Mouse (Mus musculus) E14TG2a.4 (cell line): Measurements from ENCODE around the gene Abcd4.

Experiments used
- H3K27me3 ChIP-seq: 2 replicates; pipeline ENCODE4 v1.6.1; 2014; ENCODE audit warnings: low read length, control low read depth; ENCODE audit not compliant: insufficient read depth
- H3K36me3 ChIP-seq: 2 replicates; pipeline ENCODE4 v1.6.1; 2014; ENCODE audit warnings: low read length, control low read depth; ENCODE audit not compliant: insufficient read depth
- H3K4me1 ChIP-seq: replicated peaks from 2 replicates; pipeline ENCODE4 v1.6.1; 2014; ENCODE audit warnings: low read depth, low read length, control low read depth
- H3K4me3 ChIP-seq: replicated peaks from 2 replicates; pipeline ENCODE4 v1.5.1; 2014; ENCODE audit warnings: mild to moderate bottlenecking, low read length
- H3K9me3 ChIP-seq: 2 replicates; pipeline ENCODE4 v1.6.1; 2014; ENCODE audit warnings: low read length, control low read depth
- CTCF ChIP-seq: conservative IDR thresholded peaks from 2 replicates; pipeline ENCODE4 v1.5.1; 2014; ENCODE audit warnings: low read length
- NANOG ChIP-seq: IDR thresholded peaks from 2 replicates; pipeline ENCODE4 v1.6.1; 2014; ENCODE audit warnings: borderline replicate concordance, low read length, mixed read lengths
- POU5F1 ChIP-seq: IDR thresholded peaks from 2 replicates; pipeline ENCODE4 v1.6.1; 2014; ENCODE audit warnings: low read length, borderline replicate concordance

The Abcd4 gene

DNA sequence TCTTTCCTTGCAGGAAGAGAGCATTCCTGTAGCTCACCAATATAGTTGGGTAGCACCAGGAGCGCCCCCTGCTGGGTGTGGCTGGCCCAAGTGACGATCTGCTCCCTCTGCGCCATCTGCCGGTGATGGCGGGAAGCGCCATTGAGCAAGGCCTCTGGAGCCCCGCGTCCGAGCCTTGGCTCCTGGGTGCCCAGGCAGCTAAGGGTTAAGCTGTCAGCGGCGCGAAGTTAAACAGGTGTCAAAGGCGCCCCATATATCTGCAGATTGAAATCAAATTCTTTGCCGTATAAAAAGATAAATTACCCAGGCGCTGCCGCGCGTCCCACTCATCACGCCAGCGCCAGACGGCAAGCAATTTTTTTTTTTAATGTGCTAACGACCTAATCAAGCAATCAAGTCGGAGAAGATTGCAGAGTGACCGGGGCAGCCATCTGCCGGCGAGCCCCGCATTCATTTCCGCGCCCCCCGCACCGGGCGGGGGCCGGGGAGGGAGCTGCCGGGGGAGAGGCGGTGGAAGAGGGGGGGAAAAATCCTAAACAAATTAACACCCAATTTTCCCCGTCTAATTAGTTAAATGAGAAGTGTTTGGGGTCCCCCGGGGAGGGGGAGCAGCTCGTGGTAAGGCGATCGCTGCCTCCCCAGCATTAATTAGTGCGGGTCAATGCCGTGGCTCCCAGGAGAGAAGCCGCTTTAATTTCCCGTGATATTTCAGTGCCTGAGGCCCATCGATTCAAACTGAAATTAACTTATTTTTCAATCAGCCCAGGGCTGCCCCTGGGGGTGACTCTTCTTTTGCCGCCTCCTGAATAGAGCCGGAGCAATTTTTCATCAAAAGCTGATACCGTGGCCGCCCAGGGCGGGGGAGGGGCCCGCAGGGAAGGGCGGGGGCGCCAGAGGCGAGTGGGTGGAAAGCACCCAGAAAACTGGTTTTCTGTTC lies 27.1 kb downstream of the Abcd4 start:
- peaks cover 38% of the 10 kb centered on the region for H3K27me3 ChIP-seq
- no peak for TF ChIP-seq NANOG
- TF ChIP-seq CTCF: peak; percentile 98
- TF ChIP-seq POU5F1: no peak
- H3K36me3 ChIP-seq: no peaks in the 10 kb centered on the region
- H3K4me3 ChIP-seq: peak overlapping the region; percentile 79
- H3K4me1 ChIP-seq: peaks cover 55% of the 10 kb centered on the region
- H3K9me3 ChIP-seq: no peaks in the 10 kb centered on the region

DNA sequence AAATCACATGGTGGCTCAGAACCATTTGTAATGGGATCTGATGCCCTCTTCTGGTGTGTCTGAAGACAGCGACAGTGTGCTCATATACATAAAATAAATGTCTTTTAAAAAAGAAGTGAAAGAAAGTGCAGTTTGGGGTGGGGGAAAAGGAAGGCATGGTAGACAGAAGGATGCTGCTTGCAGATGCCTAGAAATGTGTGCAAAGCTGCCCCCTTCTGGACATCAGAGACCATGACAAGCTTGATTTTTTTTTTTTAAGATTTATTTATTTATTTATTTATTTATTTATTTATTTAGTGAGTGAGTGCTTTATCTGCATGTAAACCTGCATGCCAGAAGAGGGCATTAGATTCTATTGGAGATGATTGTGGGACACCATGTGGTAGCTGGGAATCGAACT lies 35.9 kb downstream of the Abcd4 start:
- Histone ChIP-seq H3K9me3 (peaks cover 11% of the 10 kb centered on the region; the same call in 1 of the 2 replicates), H3K4me3 (no peak overlapping the region), H3K36me3 (no peaks in the 10 kb centered on the region), H3K4me1 (peaks cover 16% of the 10 kb centered on the region), H3K27me3 (peaks cover 10% of the 10 kb centered on the region)
- TF ChIP-seq NANOG (no peak), POU5F1 (no peak), CTCF (peak; percentile 21)

DNA sequence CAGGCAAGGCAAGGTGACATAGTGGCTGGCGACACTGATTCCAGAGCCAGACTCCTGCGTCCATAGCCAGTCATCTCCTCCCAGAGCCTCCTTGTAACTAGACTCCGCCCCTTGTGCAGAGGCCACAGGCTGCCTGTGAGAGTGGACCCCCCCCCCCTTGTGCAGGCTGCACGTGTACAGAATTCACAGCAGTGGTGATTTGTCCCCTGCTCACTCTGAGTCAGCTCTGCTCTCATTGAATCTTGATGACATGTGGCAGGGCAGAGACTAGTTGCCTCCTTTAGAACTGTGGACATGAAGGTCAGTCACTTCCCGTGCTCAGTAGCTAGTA lies 38.8 kb downstream of the Abcd4 start:
- Histone ChIP-seq H3K27me3 (peaks cover 35% of the 10 kb centered on the region), H3K36me3 (no peaks in the 10 kb centered on the region), H3K9me3 (peaks cover 11% of the 10 kb centered on the region; the same call in 1 of the 2 replicates), H3K4me3 (no peak overlapping the region), H3K4me1 (peaks cover 8% of the 10 kb centered on the region)
- TF ChIP-seq POU5F1 (no peak), CTCF (0 out of 2 replicates have a peak, but pooled peaks have one; percentile 0)

DNA sequence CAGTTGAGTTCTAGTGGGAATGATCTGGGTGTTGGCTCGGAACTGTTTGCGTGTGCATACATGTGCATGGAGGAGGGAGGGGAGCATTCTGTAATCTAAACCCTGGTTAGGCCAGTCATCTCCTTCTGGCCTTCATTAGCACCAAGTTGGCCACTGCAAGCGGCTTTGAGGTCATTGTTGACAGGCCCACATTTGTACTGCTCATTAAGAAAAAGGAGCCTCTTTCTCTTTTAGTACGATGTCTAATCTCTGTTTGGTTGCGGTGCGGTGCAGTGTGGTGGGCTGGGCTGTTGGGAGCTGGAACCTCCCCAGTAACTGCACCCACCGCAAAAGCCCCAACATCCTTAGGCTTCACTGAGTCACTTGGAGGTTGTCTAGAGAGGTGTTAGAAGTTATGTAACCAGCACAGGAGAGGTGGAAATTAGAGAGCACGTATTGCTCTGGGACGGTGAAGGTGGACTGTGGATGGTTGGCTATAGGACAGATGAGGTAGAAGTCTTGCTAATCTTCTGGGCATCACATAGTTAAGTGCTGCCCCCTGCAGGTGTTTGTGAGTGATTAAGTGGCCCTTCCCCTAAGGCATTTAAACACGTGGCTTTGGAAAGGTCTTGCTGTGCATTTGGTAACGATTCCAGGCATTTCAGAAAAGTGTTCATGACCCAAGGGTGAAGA lies 39.3 kb downstream of the Abcd4 start:
- Histone ChIP-seq H3K4me3 (no peak overlapping the region), H3K4me1 (peaks cover 12% of the 10 kb centered on the region), H3K27me3 (peaks cover 40% of the 10 kb centered on the region), H3K36me3 (no peaks in the 10 kb centered on the region), H3K9me3 (peaks cover 7% of the 10 kb centered on the region; the same call in 1 of the 2 replicates)
- peak; percentile 26 for TF ChIP-seq CTCF
- no peak for TF ChIP-seq POU5F1
- TF ChIP-seq NANOG: no peak

DNA sequence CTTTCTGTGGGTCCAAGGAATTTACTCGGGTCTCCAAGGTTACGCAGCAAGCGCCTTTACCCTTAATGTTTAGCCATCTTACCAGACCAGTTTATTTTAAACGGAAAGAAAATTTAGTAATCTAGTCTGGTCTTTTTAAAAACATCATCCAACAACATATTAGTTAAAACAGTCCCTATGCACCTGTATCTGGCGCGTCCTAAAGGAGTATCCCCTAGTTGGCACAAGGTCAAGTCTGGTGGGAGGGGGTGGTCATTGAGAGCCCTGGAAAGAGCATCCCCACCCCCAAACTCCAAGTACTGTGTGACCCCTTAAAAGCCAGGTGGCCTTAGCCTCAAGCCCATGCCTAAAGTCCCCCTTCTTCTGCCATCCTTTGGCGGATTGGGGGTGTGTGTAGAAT lies 44.1 kb downstream of the Abcd4 start:
- TF ChIP-seq POU5F1: no peak

DNA sequence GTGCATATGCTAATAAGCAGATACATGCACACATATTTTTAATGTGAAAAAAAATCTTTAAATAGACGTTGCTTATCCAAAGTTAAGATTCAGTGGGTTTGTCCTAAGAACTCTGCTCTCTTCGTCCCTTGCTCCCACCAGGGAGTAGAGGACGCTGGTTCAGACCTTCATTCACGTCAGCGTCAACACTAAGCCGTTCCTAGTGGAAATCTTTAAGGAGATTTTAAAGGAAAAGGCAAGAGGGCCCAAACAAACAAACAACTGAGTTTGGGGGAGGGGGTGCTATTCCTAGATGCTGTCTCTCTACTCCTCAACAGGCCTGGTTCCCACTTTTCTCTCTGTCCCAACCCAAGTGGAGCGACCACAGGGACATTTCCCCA lies 44.9 kb downstream of the Abcd4 start:
- Histone ChIP-seq H3K9me3 (no peaks in the 10 kb centered on the region), H3K4me1 (peaks cover 50% of the 10 kb centered on the region), H3K27me3 (peaks cover 94% of the 10 kb centered on the region), H3K4me3 (peak overlapping the region; percentile 66), H3K36me3 (no peaks in the 10 kb centered on the region)
- TF ChIP-seq NANOG (no peak), CTCF (no peak), POU5F1 (no peak)

More for the DNA sequence above, 44.1 kb downstream of the Abcd4 start:
- H3K4me1 ChIP-seq: peaks cover 43% of the 10 kb centered on the region
- H3K4me3 ChIP-seq: no peak overlapping the region
- peaks cover 88% of the 10 kb centered on the region for H3K27me3 ChIP-seq
- no peaks in the 10 kb centered on the region for H3K36me3 ChIP-seq
- H3K9me3 ChIP-seq: no peaks in the 10 kb centered on the region

DNA sequence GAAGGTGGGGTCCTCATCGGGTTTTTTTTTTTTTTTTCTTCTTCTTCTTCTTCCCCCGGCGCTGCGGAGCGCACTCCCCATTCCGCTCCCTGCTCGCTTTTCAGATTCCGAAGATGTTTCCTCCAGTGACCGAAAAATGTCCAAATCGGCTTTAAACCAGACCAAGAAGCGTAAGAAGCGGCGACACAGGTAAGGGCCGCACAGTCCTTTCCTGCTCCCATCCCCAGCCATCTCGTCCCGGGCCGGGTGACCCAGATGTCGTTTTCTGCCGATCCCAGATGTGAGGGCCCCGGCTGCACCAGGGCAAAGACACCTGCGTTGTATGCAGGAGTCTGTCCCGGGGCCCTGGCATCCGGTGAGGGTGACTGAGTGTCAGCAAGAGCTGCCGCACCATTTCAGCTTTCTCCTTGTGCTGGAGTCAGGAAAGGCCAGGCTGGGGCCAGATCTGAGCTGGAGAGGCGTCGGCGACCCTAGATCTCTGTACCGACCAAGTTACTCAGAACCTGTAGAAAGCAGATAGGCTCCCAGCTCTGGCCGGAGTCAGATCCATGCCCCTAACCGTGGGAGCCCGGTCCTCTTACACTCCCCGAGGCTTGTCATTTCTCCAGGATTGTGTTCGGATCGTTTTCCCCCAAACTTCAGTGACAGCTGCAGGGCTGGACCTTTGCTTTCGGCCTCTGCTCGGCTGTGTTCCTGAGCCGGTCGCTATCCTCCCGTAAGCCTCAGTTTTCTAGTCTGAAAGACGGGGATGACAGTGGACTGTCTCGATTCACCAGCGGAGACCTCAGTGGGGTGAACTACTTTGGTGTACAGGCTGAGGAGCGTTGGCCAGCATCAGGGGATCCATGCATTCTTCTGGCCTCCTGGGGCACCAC lies 45.5 kb downstream of the Abcd4 start:
- Histone ChIP-seq H3K27me3 (peaks cover 88% of the 10 kb centered on the region), H3K4me3 (peak overlapping the region; percentile 66), H3K4me1 (peaks cover 52% of the 10 kb centered on the region), H3K36me3 (no peaks in the 10 kb centered on the region), H3K9me3 (no peaks in the 10 kb centered on the region)
- TF ChIP-seq NANOG (no peak), POU5F1 (no peak), CTCF (no peak)

DNA sequence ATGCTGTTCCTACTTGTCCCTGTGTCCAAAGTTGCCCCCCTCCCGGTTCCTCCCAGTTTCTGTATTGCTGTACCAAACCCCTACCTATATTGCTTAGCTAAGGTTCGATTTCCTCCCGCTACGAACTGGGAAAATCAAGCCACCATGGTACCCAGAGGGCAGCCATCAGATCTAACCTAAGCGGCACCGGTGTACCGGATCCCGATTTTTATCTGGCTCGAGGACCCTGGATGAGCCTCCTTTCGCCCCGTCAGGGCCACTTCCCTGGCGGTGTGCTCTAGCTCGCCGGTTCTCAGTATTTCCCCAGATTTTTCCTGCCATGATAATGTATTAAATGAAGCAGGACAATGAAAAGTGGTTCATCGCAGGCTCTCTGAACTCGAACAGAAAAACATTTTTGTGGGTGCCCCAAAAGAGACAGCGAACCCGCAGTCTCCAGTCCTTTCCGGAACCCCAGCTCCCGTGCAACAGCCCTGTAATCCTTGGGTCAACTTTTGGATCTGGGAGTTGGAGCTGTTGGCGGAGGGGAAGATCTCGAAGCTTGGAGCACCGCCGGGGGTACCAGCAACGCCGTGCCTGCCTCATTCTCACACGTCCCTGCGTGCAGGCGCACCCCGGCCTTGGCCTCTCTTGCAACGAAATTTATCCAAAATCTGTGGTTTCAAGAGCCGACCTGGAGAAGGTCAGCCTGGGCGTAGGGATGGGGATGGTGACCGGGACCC lies 46.4 kb downstream of the Abcd4 start:
- Histone ChIP-seq H3K4me3 (peak overlapping the region; percentile 66), H3K27me3 (peaks cover 81% of the 10 kb centered on the region), H3K9me3 (no peaks in the 10 kb centered on the region), H3K36me3 (no peaks in the 10 kb centered on the region), H3K4me1 (peaks cover 52% of the 10 kb centered on the region)
- TF ChIP-seq CTCF (no peak), POU5F1 (no peak), NANOG (no peak)
